Mouse (Mus musculus) large intestine, adult 2 months (tissue): ENCODE measurements around the gene Adamts7. TPM values are rescaled to one million over a fixed set of nuclear protein-coding genes. Genes with fewer than 3 reads are reported as not detected.

Experiments
- DNase-seq: peaks from one replicate; pipeline ENCODE4 v3.0.0-alpha.2; 2012; ENCODE audit warnings: low read depth, low spot score
- WGBS: fragments of 180-500 bp; shearing (Covaris S2); methylation state at CpG from one replicate; pipeline ENCODE4 v1.1.7; 2018; 5-methylcytosine and 5-hydroxymethylcytosine counted together
- polyA plus RNA-seq: library from polyadenylated mRNA; depleted of rRNA; stranded (reverse); fragments of >200 nt; gene quantifications from 2 replicates; pipeline ENCODE4 v1.2.3, GENCODE M21; 2012; rRNA removed

Gene Adamts7
- polyA plus RNA-seq, 1 experiment, result 2.3 TPM

GRCm38 (mm10) chr9:90250964-90251750 is 88.3 kb downstream of the Adamts7 start:
- WGBS, result 42% methylated on average over 13 of the region's 13 CpGs
- no peak for DNase-seq

DNA sequence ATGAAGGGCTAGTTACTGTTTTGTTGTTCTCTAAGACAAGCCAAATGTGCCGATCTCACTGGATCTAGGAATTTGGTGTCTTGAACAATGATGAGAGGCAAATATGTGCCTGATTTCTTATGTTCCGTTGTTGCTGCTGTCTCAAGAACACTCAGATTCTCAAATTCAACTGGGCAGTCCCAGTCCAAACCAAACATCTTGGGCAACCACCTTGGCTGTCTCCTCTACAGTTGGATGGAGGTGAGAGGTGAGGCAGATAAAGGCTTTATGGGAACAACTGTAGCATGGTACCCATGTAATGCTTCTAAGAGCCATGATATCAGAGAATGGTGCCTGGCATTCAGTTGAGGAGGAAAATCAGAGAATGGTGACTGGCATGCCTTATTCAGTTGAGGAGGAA is 90.3 kb downstream of the Adamts7 start:
- WGBS, result 83% methylated on average over 2 of the region's 2 CpGs
- DNase-seq, result no peak

GRCm38 (mm10) chr9:90255844-90256405 is 93.1 kb downstream of the Adamts7 start:
- 60% methylated on average over 6 of the region's 6 CpGs for whole genome bisulfite sequencing
- no peak for DNase-seq

GRCm38 (mm10) chr9:90257220-90257619 is 94.4 kb downstream of the Adamts7 start:
- WGBS, result 65% methylated on average over 7 of the region's 7 CpGs
- DNase-seq, result no peak

Other genes starting within 250 kb of the Adamts7 start
- gene Ctsh, start 108.9 kb upstream of the Adamts7 start, polyA plus RNA-seq, result 38.9 and 60.2 TPM in 2 replicates
- gene Morf4l1, start 48.3 kb upstream of the Adamts7 start, polyA plus RNA-seq, result 75.3 and 77.4 TPM in 2 replicates
- gene Tbc1d2b, start 107.7 kb downstream of the Adamts7 start, polyA plus RNA-seq, result 9.9 and 14.8 TPM in 2 replicates